Mouse (Mus musculus) frontal cortex, postnatal 10 days (tissue): ENCODE measurements at regions not wholly inside any gene's neighbourhood (a gene's known extent, or its start where the extent isn't known, plus 50 kb on each side); places are given as distances from the start of the nearest gene placed in this dataset.

Source experiments
- DNase-seq, 2 experiments: peaks; one replicate each; pipeline ENCODE4 v3.0.0; 2022; ENCODE audit warnings: low spot score in 2 of 2, mixed read lengths in 1 of 2

- peak; percentile 77 to 79 for DNase-seq
Measured at GRCm38 (mm10) chr10:119055199-119055785, 184.6 kb downstream of the Cand1 start.

GRCm38 (mm10) chr10:119054191-119055175 is 184.5 kb upstream of the Dyrk2 start:
- no peak for DNase-seq

- no peak for DNase-seq
Measured at GRCm38 (mm10) chr10:119052441-119053041, 182.5 kb upstream of the Dyrk2 start.

- DNase-seq, result no peak
Measured at GRCm38 (mm10) chr10:119051598-119051997, 181.6 kb upstream of the Dyrk2 start.

- no peak for DNase-seq
Measured at GRCm38 (mm10) chr10:119050017-119050685, 180.1 kb upstream of the Dyrk2 start.

GRCm38 (mm10) chr10:119048643-119049420 is 178.8 kb upstream of the Dyrk2 start:
- DNase-seq, result no peak

- no peak for DNase-seq
Measured at GRCm38 (mm10) chr10:119045059-119045458, 175.1 kb upstream of the Dyrk2 start.

GRCm38 (mm10) chr10:119043069-119043468 is 173.1 kb upstream of the Dyrk2 start:
- DNase-seq, result no peak

- no peak for DNase-seq
Measured at GRCm38 (mm10) chr10:119040205-119040604, 170.2 kb upstream of the Dyrk2 start.

GRCm38 (mm10) chr10:119039732-119040131 is 169.7 kb upstream of the Dyrk2 start:
- no peak for DNase-seq

GRCm38 (mm10) chr10:119038991-119039390 is 169.0 kb upstream of the Dyrk2 start:
- no peak for DNase-seq

- DNase-seq, result no peak
Measured at GRCm38 (mm10) chr10:119037781-119038180, 167.8 kb upstream of the Dyrk2 start.

- DNase-seq, result no peak
Measured at GRCm38 (mm10) chr10:119035863-119036262, 165.9 kb upstream of the Dyrk2 start.

- DNase-seq, result no peak
Measured at GRCm38 (mm10) chr10:119034396-119034795, 164.4 kb upstream of the Dyrk2 start.

GRCm38 (mm10) chr10:119031282-119032275 is 161.6 kb upstream of the Dyrk2 start:
- DNase-seq, result no peak

- no peak for DNase-seq
Measured at GRCm38 (mm10) chr10:119028480-119029137, 158.6 kb upstream of the Dyrk2 start.

- DNase-seq, result no peak
Measured at GRCm38 (mm10) chr10:119027241-119027901, 157.4 kb upstream of the Dyrk2 start.

GRCm38 (mm10) chr10:119026291-119026690 is 156.3 kb upstream of the Dyrk2 start:
- DNase-seq, result peak in 1 of 2 experiments; percentile 21

- DNase-seq, result no peak
Measured at GRCm38 (mm10) chr10:119024425-119024824, 154.4 kb upstream of the Dyrk2 start.
